ENCODE assay signal across 8 mouse cellular contexts in genomic region chr17:67776764-67777163, GRCm38 (mm10).
DNase-seq lines count a peak whose midpoint lies in the region; ATAC-seq and TF ChIP-seq lines count a peak whose summit lies in the region.
"Had no signal": no experiment of that assay in that cellular context is flagged by ENCODE, and none has a peak within 500 bp of the region (broad histone marks: within the 10 kb centered on the region; RNA-seq: fewer than 3 reads in every experiment).

No protein-coding gene starts in this region.

- no peaks in the 10 kb centered on the region for H3K36me3 ChIP-seq in kidney, adult 2 months (ENCODE audit: control insufficient read depth, insufficient read depth, low read length)
- H3K36me3 ChIP-seq: limb, embryonic 12.5 days had no signal

- no peak overlapping the region for H3K4me3 ChIP-seq in kidney, adult 2 months (ENCODE audit: insufficient read depth, low read depth, low read length)
- no peak overlapping the region for H3K4me3 ChIP-seq in cortical plate, adult 2 months (ENCODE audit: insufficient read depth, low read length)
- H3K4me3 ChIP-seq: limb, embryonic 12.5 days had no signal

- no peak overlapping the region for H3K27ac ChIP-seq in kidney, adult 2 months (ENCODE audit: insufficient read depth, low read depth, low read length)
- H3K27ac ChIP-seq in cortical plate, adult 2 months (ENCODE audit: insufficient read depth, low read length), result no peak overlapping the region
- H3K27ac ChIP-seq: limb, embryonic 12.5 days had no signal

- H3K4me1 ChIP-seq in kidney, adult 2 months (ENCODE audit: control insufficient read depth, insufficient read depth, low read length), result no peaks in the 10 kb centered on the region; the same call in 1 of the 2 replicates
- no peaks in the 10 kb centered on the region for H3K4me1 ChIP-seq in cortical plate, adult 2 months (ENCODE audit: control insufficient read depth, insufficient read depth, low read length)
- H3K4me1 ChIP-seq: limb, embryonic 12.5 days had no signal

- TF ChIP-seq POLR2A in kidney, adult 2 months (IDR thresholded peaks at IDR 0.05; ENCODE audit: low read depth, low read length), result no peak
- TF ChIP-seq POLR2A in cortical plate, adult 2 months (IDR thresholded peaks at IDR 0.05; ENCODE audit: extremely low read depth, insufficient read depth, low read length), result no peak

- no peaks in the 10 kb centered on the region for H3K27me3 ChIP-seq in kidney, adult 2 months (replicated peaks; ENCODE audit: control insufficient read depth, insufficient read depth, low read length)
- H3K27me3 ChIP-seq: limb, embryonic 12.5 days had no signal

- 74% methylated on average over 9 of the region's 9 CpGs for WGBS in kidney, adult 2 months

- peak; percentile 34; the same call in 1 of the 2 replicates for TF ChIP-seq CTCF in kidney, adult 2 months (conservative IDR thresholded peaks at IDR 0.05; ENCODE audit: insufficient read depth, insufficient read length, low read depth, low read length)
- TF ChIP-seq CTCF in cortical plate, adult 2 months (IDR thresholded peaks at IDR 0.05; ENCODE audit: extremely low read depth, insufficient read depth, low read length), result peak; percentile 35

- ATAC-seq in megakaryocyte progenitor cell, adult 5-6 weeks (replicated peaks; ENCODE audit: poor library complexity), result peak; percentile 71; the same call in 1 of the 2 replicates

- no peak for DNase-seq in kidney, adult 2 months
- DNase-seq in kidney, adult 8-10 months, result no peak
- peak; percentile 20 for DNase-seq in ovary, postnatal 36 days (ENCODE audit: low spot score)
- no peak for DNase-seq in ovary, adult 18-20 months (ENCODE audit: low spot score)
- no peak for DNase-seq in thymus, adult 18-20 months
